Mouse (Mus musculus): ENCODE data around the gene Hist1h2bk.
A peak's percentile ranks its signal among the peaks of the same experiment; 100 is the strongest.

Hist1h2bk gene

DNA sequence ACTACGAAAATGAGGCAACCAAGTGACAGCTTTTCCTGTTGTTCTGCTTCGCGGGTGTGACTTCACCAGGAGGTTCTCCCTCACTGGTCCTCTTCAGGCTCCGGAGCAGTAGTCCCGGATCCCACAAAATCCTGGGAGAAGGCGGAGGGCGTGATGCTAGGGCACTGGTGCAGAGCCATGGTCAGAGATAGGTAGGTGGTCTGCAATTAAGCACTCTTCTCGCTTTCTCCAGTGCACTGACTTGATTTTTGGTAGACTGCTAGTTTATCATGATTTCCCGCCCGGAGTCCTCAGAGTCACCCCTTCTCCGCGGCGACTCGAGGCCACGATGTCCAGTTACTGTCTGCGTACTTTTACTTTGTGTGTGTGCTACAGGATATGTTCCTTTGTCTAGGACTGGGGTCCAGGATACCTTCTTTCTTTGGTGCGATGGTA lies 21.2 kb upstream of the Hist1h2bk start:
- DNase-seq (ENCODE audit: low spot score in 2 of 2) = no peak

DNA sequence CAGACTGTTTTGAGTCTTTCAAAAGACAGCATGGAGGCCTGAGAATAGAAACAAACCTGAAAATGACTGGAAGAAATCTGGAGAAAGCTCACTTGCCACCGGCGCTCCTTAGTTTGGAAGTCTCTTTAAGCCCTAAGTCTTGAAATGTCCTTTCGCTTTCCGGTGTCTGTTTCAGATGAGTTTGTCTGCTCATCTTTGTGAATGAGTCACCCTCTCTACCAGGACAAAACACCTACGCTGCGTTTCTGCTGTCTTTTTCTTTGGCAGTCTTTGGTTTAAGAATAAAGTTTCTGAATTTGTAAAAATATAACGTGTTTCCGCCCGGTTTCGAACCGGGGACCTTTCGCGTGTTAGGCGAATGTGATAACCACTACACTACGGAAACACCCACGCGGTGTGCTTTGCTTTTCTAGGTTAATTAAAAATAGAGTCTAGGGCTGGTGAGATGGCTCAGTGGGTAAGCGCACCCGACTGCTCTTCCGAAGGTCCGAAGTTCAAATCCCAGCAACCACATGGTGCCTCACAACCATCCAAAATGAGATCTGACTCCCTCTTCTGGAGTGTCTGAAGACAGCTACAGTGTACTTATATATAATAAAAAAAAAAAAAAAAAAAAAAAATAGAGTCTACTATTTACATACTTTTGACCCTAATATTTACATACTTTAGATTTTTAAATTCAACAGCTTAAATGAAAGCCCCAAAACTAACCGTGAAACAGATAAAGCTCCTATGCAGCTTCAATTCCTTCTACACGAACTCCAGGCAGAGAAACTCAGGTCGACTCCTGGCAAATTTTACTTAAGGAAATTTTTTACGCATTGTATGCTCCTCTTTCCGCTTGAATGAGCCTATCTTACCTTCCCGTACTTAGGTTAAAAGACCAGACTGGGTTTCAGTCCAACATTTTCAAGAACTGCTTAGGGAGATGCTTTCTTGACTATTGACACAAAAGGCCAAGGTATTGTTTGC lies 19.9 kb upstream of the Hist1h2bk start:
- DNase-seq (ENCODE audit: low spot score in 2 of 2) = peak; percentile 73 to 78

DNA sequence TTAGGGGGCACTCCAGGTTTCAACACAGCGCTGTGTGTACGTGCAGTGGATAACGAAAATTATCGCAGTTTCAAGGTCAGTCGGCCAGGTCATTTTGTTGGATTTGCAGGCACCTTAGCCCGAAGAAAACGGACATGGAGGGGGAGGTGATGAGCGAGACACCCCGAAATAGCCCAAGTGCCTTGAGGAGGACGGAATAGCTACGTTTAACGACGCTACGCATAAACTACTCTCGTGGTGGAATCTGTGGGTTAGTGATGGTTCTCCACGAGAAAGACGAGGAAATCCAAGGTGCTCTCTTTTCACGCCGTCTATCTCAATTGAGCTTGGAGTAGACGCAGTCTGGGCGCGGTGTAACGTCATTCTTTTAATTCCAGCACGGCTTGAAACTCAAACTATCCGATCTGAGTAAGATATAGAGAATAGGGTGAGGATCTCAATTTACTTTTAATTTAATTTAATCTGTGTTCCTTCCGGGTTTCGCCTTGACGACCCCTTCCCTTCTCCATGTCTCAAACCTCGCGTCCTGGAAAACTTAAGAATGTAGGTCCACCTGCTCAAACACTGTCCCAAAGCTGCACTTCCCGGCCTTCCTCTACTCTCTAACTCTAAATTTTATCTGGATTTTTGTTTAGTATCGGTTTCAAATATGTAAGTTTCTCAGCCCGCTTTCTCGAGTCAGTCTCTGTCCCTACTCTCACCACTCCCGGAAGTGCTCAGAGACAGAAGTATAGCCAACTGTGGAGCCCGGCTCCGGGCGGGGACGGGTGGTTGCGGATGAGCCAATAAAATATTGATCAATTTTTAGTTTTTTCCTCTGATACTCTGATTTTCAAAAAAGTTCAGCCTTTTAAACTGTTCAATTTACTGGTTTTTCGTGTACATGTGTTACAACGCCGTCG lies 15.5 kb upstream of the Hist1h2bk start:
- no peak for DNase-seq (ENCODE audit: low spot score in 2 of 2)

DNA sequence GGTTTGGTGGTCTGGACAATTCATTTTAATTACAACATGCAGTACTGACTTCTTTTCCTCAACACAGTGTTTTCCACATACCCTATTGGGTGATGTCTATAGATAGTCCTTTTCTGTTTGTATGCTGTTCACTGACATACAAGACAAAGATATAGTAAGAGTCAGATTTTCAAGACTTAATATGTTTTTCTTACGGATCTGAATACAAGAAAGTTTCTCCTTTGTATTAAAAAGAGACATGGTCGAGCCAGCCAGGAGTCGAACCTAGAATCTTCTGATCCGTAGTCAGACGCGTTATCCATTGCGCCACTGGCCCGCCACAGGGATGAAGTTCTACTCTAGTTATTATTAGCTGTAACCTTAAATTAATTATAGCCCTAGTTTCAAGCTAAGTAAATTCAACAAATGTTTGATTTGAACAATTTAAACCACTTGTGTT lies 14.8 kb upstream of the Hist1h2bk start:
- peak in 1 of 2 experiments; percentile 66 for DNase-seq (ENCODE audit: low spot score in 2 of 2)

DNA sequence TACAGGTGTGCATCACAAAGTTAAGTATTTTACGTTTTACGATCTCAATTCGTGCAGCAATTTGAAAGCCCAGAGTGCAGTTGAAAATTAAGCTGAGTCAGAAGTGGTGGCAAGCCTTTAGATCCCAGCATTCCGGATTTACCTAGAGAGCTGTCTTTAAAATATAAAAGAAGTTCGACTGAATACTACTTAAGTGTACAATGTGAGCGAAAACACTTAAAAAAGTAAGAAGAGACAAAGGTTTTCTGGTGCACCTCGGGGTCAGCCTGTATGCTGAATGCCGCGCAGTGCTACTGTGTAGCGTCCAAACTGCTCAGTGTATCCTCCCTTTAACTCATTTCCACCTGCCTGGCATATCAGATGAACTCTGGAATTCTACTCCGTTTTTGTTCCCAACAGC lies 14.1 kb upstream of the Hist1h2bk start:
- DNase-seq (ENCODE audit: low spot score in 2 of 2) = no peak

DNA sequence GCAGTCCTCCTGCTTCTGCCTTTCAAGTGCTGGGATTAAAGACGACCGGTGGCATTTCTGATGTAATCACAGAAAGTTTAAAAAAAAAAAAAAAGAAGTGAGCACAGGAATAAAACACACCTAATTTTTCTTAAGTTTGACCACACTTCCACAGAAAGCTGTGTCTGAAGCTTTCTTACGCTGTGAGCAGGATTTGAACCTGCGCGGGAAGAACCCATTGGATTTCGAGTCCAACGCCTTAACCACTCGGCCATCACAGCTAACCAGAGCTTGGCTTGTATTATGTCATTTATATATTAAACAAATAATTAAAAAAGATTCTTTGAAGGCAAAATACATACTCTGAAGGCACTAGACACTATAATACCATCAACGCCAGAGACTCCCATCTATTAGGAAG lies 13.4 kb upstream of the Hist1h2bk start:
- peak; percentile 61 to 78 for DNase-seq (ENCODE audit: low spot score in 2 of 2)

DNA sequence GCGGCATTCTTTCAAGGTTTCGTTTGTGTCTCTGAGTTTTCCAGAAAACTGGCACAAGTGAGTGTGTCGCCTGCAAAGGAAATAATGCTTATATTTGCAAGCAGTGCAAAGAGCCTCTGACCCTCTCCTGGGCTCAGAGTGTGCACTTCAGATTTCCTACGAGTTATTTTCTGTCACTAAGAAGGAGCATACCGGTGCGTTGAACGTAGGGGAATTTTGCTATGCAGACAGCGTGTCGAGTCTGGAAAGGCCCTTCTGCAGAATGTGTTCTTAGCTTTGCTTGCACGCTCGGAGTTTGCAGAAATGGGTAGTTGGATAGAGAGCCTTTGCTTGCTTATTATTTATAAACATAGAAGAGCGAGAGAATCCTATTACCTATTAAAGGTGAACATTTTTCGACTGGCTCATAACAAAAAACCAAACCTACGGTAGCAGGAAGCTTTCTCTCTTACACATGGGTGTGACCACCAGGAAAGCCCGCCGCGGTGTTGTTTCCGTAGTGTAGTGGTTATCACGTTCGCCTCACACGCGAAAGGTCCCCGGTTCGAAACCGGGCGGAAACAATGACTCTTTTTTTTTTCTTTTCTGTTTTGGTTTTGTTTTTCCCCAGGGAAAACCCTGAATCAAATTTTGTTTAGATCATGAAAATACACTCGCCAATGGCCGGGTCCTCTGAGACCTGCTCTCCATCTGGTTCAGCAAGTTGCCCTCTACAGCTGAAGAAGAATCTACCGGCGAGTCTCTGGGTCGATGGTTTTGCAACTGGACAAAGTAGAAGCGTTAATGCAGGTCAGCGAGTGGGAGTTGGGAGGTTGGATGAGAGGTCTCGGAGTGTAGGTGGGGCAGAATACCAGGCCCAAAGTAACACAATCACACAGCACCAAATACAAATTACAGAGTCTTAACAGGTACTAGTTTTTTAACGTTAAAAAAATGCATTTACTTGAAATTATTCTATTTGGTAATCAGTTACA lies 9.3 kb upstream of the Hist1h2bk start:
- DNase-seq (ENCODE audit: low spot score in 2 of 2) = peak; percentile 92 to 93

DNA sequence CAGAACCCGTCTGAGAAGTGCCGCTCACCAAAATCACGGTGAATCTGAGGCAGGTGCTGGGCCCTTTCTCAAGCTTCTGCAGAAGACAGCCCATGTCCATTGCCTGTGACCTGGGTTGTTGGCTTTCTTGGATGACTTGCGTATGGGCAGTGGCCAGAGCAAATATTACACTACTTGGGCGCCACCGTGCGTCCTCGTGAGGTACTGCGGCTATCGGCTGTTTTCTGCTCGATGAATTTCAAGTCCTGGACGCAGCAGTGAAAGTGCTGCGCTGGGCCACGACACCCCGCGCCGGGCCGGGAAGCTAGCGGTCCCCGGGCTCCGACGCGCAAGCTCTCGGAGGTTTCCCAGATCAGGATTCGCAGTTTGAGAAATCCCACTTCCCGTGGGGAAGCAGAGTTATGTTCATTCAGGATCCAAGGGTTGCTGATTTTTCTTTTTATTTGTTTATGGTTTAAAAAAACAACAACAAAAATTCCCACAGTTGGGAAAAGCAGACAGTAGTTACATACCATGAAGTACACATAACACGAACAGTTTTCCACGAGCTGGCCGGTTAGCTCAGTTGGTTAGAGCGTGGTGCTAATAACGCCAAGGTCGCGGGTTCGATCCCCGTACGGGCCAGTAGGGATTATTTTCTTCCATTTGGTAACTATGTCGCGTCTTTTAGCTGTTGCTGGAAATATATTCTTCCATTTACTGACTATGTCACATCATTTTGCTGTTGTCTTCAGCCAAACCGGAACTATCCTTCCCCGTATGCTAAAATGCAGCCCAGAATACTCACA lies 6.8 kb upstream of the Hist1h2bk start:
- peak; percentile 93 to 97 for DNase-seq (ENCODE audit: low spot score in 2 of 2)

DNA sequence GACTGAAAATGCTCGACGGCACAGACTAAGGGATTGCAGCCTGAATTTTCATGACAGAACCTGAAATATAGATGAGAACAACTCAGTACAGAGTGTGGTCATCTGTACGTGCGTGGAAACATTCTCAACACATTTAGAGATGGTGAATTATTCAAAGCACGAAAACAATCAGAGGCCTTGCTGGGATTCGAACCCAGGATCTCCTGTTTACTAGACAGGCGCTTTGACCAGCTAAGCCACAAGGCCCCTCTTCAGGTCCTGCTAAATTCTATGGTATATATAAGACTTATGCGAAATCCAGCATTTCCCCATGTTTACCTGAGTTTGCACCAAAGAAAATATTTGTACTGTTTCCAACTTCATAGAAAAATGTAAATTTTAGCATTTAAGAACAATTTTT lies 5.7 kb upstream of the Hist1h2bk start:
- no peak for DNase-seq (ENCODE audit: low spot score in 2 of 2)

DNA sequence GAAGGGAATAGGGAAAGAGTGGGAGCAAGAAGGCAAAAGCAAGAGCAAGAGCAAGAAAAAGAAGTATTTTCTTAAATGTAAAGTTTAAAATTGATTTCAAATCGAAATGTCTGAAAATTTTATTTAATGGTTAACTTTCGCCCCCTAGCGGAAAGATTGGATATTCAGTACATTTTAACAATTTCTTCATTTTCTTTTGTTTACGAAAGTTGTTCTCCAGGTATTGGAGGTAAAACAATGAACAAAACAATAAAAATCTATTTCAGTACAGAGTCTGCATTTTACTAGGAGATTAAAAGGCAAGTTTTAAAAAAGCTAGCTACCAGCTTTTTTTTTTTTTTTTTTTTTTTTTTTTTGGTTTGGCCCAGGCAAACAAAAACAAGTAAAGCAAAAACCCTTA lies 5.2 kb upstream of the Hist1h2bk start:
- no peak for DNase-seq (ENCODE audit: low spot score in 2 of 2)

DNA sequence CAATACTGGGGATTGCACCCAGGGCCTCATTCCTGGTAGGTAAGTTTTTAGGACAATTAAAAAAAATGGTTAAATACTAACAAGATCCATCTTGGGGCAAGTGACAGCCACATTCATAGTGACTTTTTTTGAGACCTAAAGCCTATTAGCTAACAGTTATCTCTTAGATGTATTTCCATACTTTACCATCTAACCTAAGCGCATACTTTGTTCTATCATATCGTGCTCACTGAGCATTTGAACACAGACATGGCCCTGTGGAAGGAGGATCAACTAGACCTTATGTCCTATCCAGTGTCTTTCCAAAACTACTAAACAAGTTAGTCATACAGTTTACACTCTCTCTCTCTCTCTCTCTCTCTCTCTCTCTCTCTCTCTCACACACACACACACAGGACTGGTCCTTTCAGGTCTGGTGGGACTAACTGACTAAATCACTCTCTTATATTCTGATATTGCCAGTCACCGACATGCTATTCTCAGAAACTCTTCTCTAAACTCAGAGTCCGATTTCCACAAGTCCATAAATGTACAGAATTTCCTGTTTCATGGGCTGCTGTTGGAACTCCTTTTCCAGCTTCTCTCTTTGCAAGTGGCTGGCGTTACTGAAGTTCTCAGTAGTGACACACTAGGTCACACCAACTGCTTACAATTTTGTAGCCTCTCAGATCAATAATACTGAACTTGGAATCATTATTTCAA lies 1.8 kb upstream of the Hist1h2bk start:
- no peak for DNase-seq (ENCODE audit: low spot score in 2 of 2)

DNA sequence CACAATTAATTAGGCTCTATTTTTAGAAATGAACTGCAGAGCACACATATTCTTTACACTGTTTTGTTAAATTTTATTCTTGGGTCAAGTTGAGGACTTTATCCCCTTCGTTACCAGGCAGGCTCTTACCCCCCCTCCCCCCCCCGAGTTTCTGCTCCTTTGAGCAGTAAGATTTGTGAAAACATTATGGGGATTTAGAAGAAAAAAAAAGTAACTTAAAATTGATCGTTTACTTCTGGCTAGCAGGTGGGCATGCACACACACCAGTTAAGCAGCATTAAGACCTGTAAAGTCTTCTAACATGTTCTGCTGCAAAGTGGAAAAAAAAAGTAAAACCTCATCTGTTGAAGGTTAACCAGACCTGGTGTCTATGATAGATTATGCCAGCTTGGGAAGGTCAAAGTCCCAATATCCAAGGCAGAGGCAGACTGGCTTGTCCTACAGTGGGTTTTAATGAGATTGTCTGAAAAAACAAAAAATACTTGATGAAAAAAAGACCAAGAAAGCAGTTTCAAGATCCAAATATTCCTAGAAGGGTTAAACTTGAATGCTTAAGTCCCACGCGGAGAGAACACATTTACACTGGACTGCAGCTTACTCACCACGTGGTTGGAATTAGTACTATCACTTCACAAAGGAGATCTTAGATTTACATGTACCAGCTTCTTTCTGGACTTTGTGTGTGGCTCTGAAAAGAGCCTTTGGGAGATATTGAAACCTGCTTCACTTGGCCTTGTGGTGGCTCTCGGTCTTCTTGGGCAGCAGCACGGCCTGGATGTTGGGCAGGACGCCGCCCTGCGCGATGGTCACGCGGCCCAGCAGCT lies 1.0 kb upstream of the Hist1h2bk start:
- no peak for DNase-seq (ENCODE audit: low spot score in 2 of 2)

DNA sequence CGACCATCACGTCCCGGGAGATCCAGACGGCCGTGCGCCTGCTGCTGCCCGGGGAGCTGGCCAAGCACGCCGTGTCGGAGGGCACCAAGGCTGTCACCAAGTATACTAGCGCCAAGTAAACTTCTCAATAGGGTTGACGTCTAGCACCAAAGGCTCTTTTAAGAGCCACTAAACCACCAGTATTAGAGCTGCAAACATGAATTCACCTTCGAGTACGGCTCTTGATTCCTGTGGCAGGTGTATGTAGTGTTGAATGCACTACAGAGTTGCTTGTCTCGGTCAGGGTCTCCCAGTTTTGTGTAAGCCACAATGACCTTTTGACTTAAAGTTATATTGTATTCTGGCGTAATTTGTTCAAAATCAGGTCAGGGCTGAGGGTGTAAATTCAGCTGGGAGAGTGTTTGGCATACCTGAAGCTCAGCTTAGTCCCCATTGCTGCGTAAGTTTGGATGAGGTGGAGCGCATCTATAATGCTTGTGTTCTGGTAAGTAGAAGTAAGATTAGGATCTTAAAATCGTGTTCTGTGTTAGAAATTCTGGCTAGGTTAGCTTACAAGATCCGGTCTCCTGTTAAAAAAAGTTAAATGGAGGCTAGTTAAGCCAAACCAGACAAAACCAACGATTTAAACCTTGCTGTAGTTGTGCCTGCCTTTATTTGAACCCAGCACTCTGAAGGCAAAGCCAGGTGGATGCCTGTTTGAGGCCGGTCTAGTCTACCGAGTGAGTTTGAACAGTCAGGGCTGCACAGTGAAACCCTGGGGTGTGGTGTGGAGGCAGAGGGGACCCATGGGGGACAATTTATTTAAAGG lies 683 bp downstream of the Hist1h2bk start:
- DNase-seq (ENCODE audit: low spot score in 2 of 2) = no peak

DNA sequence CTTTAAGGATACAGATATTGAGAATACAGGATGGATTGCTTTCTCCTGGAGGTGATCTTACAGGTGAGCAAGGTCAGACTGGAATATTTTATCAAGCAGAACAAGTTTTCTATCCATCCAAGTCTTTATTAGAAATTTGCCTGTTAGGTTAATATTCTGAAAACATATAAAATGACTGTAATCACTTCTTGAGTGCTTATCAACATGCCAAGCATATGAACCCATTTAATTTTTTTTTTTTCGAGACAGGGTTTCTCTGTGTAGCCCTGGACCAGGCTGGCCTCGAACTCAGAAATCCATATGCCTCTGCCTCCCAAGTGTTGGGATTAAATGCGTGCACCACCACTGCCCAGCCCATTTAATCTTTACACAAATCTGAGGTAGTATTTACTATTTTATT lies 1.3 kb downstream of the Hist1h2bk start:
- no peak for DNase-seq (ENCODE audit: low spot score in 2 of 2)

DNA sequence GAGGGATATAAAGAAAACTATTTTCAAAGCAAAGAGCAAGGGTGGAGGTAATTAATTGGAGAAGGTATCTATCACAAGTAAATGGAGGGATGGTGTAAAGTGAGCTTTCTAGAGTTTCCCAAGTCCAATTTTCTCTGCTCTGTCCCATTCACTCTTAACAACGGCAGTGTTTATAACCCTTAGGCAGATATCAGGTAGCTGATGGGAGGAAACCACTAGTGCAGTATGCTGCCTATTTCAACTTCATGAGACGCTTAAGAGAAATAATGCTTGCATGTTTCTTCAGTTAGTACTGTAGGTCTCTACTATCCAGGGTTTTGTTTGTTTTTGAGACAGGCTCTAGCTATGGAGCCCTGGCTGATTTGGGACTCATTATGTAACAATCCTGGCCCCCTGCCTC lies 1.7 kb downstream of the Hist1h2bk start:
- no peak for DNase-seq (ENCODE audit: low spot score in 2 of 2)

DNA sequence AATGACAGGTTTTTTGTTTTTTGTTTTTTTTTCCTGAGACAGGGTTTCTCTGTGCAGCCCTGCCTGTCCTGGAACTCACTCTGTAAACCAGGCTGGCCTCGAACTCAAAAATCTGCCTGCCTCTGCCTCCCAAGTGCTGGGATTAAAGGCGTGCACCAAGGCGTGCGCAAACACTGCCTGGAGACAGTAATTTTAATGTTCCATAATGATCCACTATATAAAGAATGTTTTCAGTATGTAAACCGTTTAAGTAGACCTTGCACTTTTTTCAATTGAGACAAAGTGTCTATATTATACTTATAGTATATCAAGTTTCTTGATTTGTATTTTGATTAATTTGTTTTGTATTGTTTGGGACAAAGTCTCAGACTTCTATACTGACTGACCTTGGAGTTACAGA lies 3.7 kb downstream of the Hist1h2bk start:
- no peak for DNase-seq (ENCODE audit: low spot score in 2 of 2)

DNA sequence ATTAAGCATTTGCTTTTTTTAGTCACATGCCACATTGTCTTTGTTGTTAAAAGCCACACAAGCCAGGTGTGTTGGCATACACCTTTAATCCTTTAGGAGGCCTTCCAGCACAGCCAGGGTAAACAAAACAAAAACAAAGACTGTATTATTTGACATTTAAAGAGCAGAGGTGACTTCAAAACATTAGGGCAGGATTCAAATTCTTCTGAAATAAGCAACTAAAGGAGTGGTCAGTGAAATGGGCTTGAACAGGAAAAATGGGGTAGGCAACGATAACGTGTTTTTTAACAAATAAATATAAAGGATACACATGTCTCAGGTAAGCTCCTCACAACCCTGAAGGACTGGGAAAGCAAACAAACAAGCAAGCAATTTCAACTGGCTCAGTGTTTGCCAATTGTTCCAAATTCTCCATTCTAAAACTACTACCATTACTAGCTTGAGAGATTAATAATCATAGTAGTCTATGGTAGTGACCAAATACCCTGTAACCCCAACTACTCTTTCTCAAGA lies 4.3 kb downstream of the Hist1h2bk start:
- no peak for DNase-seq (ENCODE audit: low spot score in 2 of 2)
